Mouse (Mus musculus) hindbrain, postnatal 0 days (tissue): ENCODE results near the gene Med31. TPM values are rescaled to one million over a fixed set of nuclear protein-coding genes. Genes with fewer than 3 reads are reported as not detected.
A peak's percentile ranks its signal among the peaks of the same experiment; 100 is the strongest.

Experiments
- ATAC-seq: fragments of 200-750 bp; cut with Nextera tagmentation; 2 replicates; pipeline ENCODE4 v1.8.0; 2017; ENCODE audit warnings: mild to moderate bottlenecking, moderate TSS enrichment, moderate library complexity
- DNase-seq: peaks from one replicate; pipeline ENCODE4 v3.0.0-alpha.2; 2015; ENCODE audit warnings: low spot score
- H3K27ac ChIP-seq: fragments of 300-500 bp; sonication (generic); 2 replicates; pipeline ENCODE4 v1.5.1; 2014; ENCODE audit warnings: mild to moderate bottlenecking
- H3K27me3 ChIP-seq: fragments of 300-500 bp; sonication (generic); 2 replicates; pipeline ENCODE4 v1.6.1; 2014; ENCODE audit warnings: low read length, mixed read lengths; ENCODE audit not compliant: insufficient read depth
- H3K36me3 ChIP-seq: fragments of 300-500 bp; sonication (generic); 2 replicates; pipeline ENCODE4 v1.6.1; 2014; ENCODE audit warnings: low read length, mixed read lengths; ENCODE audit not compliant: insufficient read depth
- H3K4me1 ChIP-seq: fragments of 300-500 bp; sonication (generic); 2 replicates; pipeline ENCODE4 v1.6.1; 2014; ENCODE audit warnings: antibody characterized with exemption, low read length, mixed read lengths; ENCODE audit not compliant: insufficient read depth
- H3K4me2 ChIP-seq: fragments of 300-500 bp; sonication (generic); 2 replicates; pipeline ENCODE4 v1.6.1; 2014; ENCODE audit warnings: low read depth, mild to moderate bottlenecking, low read length, moderate library complexity, mixed read lengths
- H3K4me3 ChIP-seq: fragments of 300-500 bp; sonication (generic); 2 replicates; pipeline ENCODE4 v1.5.1; 2014; ENCODE audit warnings: low read length
- H3K9ac ChIP-seq: fragments of 300-500 bp; sonication (generic); replicated peaks from 2 replicates; pipeline ENCODE4 v1.6.1; 2014; ENCODE audit warnings: mild to moderate bottlenecking, low read length, moderate library complexity, mixed read lengths
- H3K9me3 ChIP-seq: fragments of 300-500 bp; sonication (generic); 2 replicates; pipeline ENCODE4 v1.6.1; 2016; ENCODE audit warnings: low read length, mixed read lengths
- CTCF ChIP-seq: IDR thresholded peaks from 2 replicates; pipeline ENCODE4 v1.5.1; 2016; ENCODE audit warnings: antibody characterized with exemption, control low read depth, low read depth
- WGBS: fragments of 180-500 bp; shearing (Covaris S2); extraction: QIAGEN DNeasy Blood & Tissue Kit; methylation state at CpG from one replicate; pipeline ENCODE4 v1.1.7; 2014; 5-methylcytosine and 5-hydroxymethylcytosine counted together
- polyA plus RNA-seq: library from polyadenylated mRNA; unstranded; fragments of >200 nt; fragmentation: Nextera tagmentation; extraction: Ambion mirVana; gene quantifications from 2 replicates; pipeline ENCODE4 v1.2.1, GENCODE M21; 2015
- total RNA-seq: library from RNA; depleted of rRNA; stranded (reverse); fragments of >200 nt; gene quantifications from 2 replicates; pipeline ENCODE4 v1.2.3, GENCODE M21; 2014

The Med31 gene
- total and polyA plus RNA-seq, 2 experiments from 2014 or later = 20.3 to 39.5 TPM

- H3K9ac ChIP-seq = 0 out of 2 replicates have a peak overlapping the region, but pooled peaks have one; percentile 79
- H3K27ac ChIP-seq = no peak overlapping the region; the same call in 1 of the 2 replicates
- WGBS = 84% methylated on average over 6 of the region's 6 CpGs
- no peak for TF ChIP-seq CTCF
- H3K36me3 ChIP-seq = peaks cover 14% of the 10 kb centered on the region
- peak overlapping the region; percentile 80 for H3K4me2 ChIP-seq
- no peaks in the 10 kb centered on the region for H3K9me3 ChIP-seq
- no peak for DNase-seq
- no peaks in the 10 kb centered on the region for H3K27me3 ChIP-seq
- peaks cover 19% of the 10 kb centered on the region for H3K4me1 ChIP-seq
- no peak for ATAC-seq
- peak overlapping the region; percentile 87 for H3K4me3 ChIP-seq
Observed at GRCm38 (mm10) chr11:72205256-72205655, 10.1 kb downstream of the Med31 start.

GRCm38 (mm10) chr11:72203440-72203839 lies 12.0 kb downstream of the Med31 start:
- H3K9me3 ChIP-seq = no peaks in the 10 kb centered on the region
- H3K4me1 ChIP-seq = peaks cover 19% of the 10 kb centered on the region
- no peak overlapping the region; the same call in 1 of the 2 replicates for H3K27ac ChIP-seq
- H3K27me3 ChIP-seq = no peaks in the 10 kb centered on the region
- TF ChIP-seq CTCF = no peak
- H3K4me2 ChIP-seq = no peak overlapping the region
- WGBS = 42% methylated on average over 1 of the region's 1 CpGs
- H3K36me3 ChIP-seq = peaks cover 10% of the 10 kb centered on the region
- H3K9ac ChIP-seq = no peak overlapping the region
- H3K4me3 ChIP-seq = no peak overlapping the region
- ATAC-seq (no peak), DNase-seq (no peak)

GRCm38 (mm10) chr11:72196506-72196905 lies 18.9 kb downstream of the Med31 start:
- H3K4me2 ChIP-seq = no peak overlapping the region
- no peaks in the 10 kb centered on the region for H3K4me1 ChIP-seq
- H3K4me3 ChIP-seq = no peak overlapping the region
- 89% methylated on average over 8 of the region's 8 CpGs for WGBS
- H3K27me3 ChIP-seq = no peaks in the 10 kb centered on the region
- H3K9ac ChIP-seq = no peak overlapping the region
- H3K27ac ChIP-seq = no peak overlapping the region
- no peak for ATAC-seq
- no peaks in the 10 kb centered on the region for H3K9me3 ChIP-seq
- H3K36me3 ChIP-seq = peaks cover 26% of the 10 kb centered on the region
- TF ChIP-seq CTCF = no peak
- DNase-seq = no peak

GRCm38 (mm10) chr11:72194259-72194658 lies 21.1 kb downstream of the Med31 start:
- no peak overlapping the region for H3K4me2 ChIP-seq
- H3K27ac ChIP-seq = no peak overlapping the region
- no peak for DNase-seq
- no peak for ATAC-seq
- 96% methylated on average over 2 of the region's 2 CpGs for WGBS
- H3K27me3 ChIP-seq = no peaks in the 10 kb centered on the region
- H3K9ac ChIP-seq = no peak overlapping the region
- peaks cover 26% of the 10 kb centered on the region for H3K36me3 ChIP-seq
- H3K9me3 ChIP-seq = no peaks in the 10 kb centered on the region
- TF ChIP-seq CTCF = no peak
- no peak overlapping the region for H3K4me3 ChIP-seq
- H3K4me1 ChIP-seq = no peaks in the 10 kb centered on the region

- Histone ChIP-seq H3K36me3 (peaks cover 22% of the 10 kb centered on the region; the same call in 1 of the 2 replicates), H3K9ac (no peak overlapping the region)
Observed at GRCm38 (mm10) chr11:72190857-72191256, 24.5 kb downstream of the Med31 start.

GRCm38 (mm10) chr11:72184252-72184651 lies 31.1 kb downstream of the Med31 start:
- H3K4me3 ChIP-seq = no peak overlapping the region
- no peak overlapping the region for H3K27ac ChIP-seq
- no peak overlapping the region for H3K9ac ChIP-seq
- no peak overlapping the region for H3K4me2 ChIP-seq
- no peaks in the 10 kb centered on the region for H3K4me1 ChIP-seq
- no peaks in the 10 kb centered on the region for H3K27me3 ChIP-seq
- WGBS = 84% methylated on average over 4 of the region's 4 CpGs
- H3K9me3 ChIP-seq = no peaks in the 10 kb centered on the region
- DNase-seq = no peak
- no peak for TF ChIP-seq CTCF
- H3K36me3 ChIP-seq = peaks cover 25% of the 10 kb centered on the region; the same call in 1 of the 2 replicates
- no peak for ATAC-seq

More at GRCm38 (mm10) chr11:72190857-72191256, 24.5 kb downstream of the Med31 start:
- Histone ChIP-seq H3K9me3 (no peaks in the 10 kb centered on the region), H3K27ac (no peak overlapping the region), H3K4me1 (no peaks in the 10 kb centered on the region), H3K4me3 (no peak overlapping the region), H3K4me2 (no peak overlapping the region), H3K27me3 (no peaks in the 10 kb centered on the region)
- no peak for TF ChIP-seq CTCF
- no peak for DNase-seq
- WGBS = 66% methylated on average over 1 of the region's 1 CpGs
- no peak for ATAC-seq

- ATAC-seq (no peak), DNase-seq (no peak)
- Histone ChIP-seq H3K9me3 (no peaks in the 10 kb centered on the region), H3K4me2 (no peak overlapping the region), H3K4me3 (no peak overlapping the region), H3K36me3 (peaks cover 19% of the 10 kb centered on the region; the same call in 1 of the 2 replicates), H3K27me3 (no peaks in the 10 kb centered on the region), H3K27ac (no peak overlapping the region), H3K4me1 (no peaks in the 10 kb centered on the region), H3K9ac (no peak overlapping the region)
- WGBS = 92% methylated on average over 4 of the region's 4 CpGs
- no peak for TF ChIP-seq CTCF
Observed at GRCm38 (mm10) chr11:72181136-72181535, 34.3 kb downstream of the Med31 start.
